Mouse (Mus musculus) MEL (cell line): Measurements from ENCODE around the gene Wnt10b.

Experiments
- CTCF ChIP-seq, 3 experiments: IDR thresholded peaks in 2 of 3; conservative IDR thresholded peaks in 1 of 3; 2 replicates each; pipeline ENCODE4 v1.5.1; 2011 to 2012; ENCODE audit warnings: low read length in 3 of 3, low read depth in 2 of 3, mild to moderate bottlenecking in 2 of 3, improper control_type of control experiment in 1 of 3, inconsistent platforms in 1 of 3, mixed read lengths in 1 of 3, moderate library complexity in 1 of 3; ENCODE audit not compliant: control insufficient read depth in 1 of 3, insufficient read depth in 1 of 3, poor library complexity in 1 of 3, severe bottlenecking in 1 of 3
- EP300 ChIP-seq, 2 experiments: IDR thresholded peaks; 2 replicates each; pipeline ENCODE4 v1.6.1; 2011; ENCODE audit warnings: improper control_type of control experiment in 2 of 2, low read length in 2 of 2, low read depth in 1 of 2, mild to moderate bottlenecking in 1 of 2
- JUND ChIP-seq: IDR thresholded peaks from 2 replicates; pipeline ENCODE4 v1.6.1; 2011; ENCODE audit warnings: low read depth, mild to moderate bottlenecking, improper control_type of control experiment, low read length
- MAX ChIP-seq: IDR thresholded peaks from 2 replicates; pipeline ENCODE4 v1.6.1; 2011; ENCODE audit warnings: low read length, improper control_type of control experiment
- POLR2A ChIP-seq, 2 experiments: IDR thresholded peaks; 2 replicates each; pipeline ENCODE4 v1.6.1; 2011 to 2012; ENCODE audit warnings: low read length in 2 of 2, mild to moderate bottlenecking in 2 of 2, control low read depth in 1 of 2, improper control_type of control experiment in 1 of 2, low read depth in 1 of 2, moderate library complexity in 1 of 2; ENCODE audit not compliant: control insufficient read depth in 1 of 2, insufficient read depth in 1 of 2, poor library complexity in 1 of 2
- TAL1 ChIP-seq: IDR thresholded peaks from 2 replicates; pipeline ENCODE4 v1.6.1; 2012; ENCODE audit warnings: mild to moderate bottlenecking, inconsistent platforms, low read length, moderate library complexity, mixed read lengths

GRCm38 (mm10) chr15:98812741-98813424 is 34.9 kb upstream of the Wnt10b start:
- TF ChIP-seq POLR2A (IDR thresholded peaks at IDR 0.05; ENCODE audit: control insufficient read depth in 1 of 2, insufficient read depth in 1 of 2, low read depth in 1 of 2, low read length in 2 of 2, poor library complexity in 1 of 2) (peak in 1 of 2 experiments; percentile 45; a peak in 2 of 4 replicates), CTCF (IDR thresholded peaks at IDR 0.05 in 2 of 3, conservative IDR thresholded peaks at IDR 0.05 in 1 of 3; ENCODE audit: control insufficient read depth in 1 of 3, insufficient read depth in 1 of 3, low read depth in 2 of 3, low read length in 3 of 3, poor library complexity in 1 of 3, severe bottlenecking in 1 of 3) (no peak), EP300 (IDR thresholded peaks at IDR 0.05; ENCODE audit: low read depth in 1 of 2, low read length in 2 of 2) (no peak), TAL1 (no peak), JUND (no peak), MAX (no peak)
